ENCODE assay signal across 8 mouse cellular contexts in genomic region chr2:18057336-18058145, GRCm38 (mm10). TPM values are rescaled to one million over a fixed set of nuclear protein-coding genes. Genes with fewer than 3 reads are reported as not detected.
A peak's percentile ranks its signal among the peaks of the same experiment; 100 is the strongest.
DNase-seq lines count a peak whose midpoint lies in the region; ATAC-seq and TF ChIP-seq lines count a peak whose summit lies in the region.

No protein-coding gene starts in this region.

- no peak for TF ChIP-seq CTCF in lung, embryonic 14.5 days (IDR thresholded peaks at IDR 0.05; ENCODE audit: low read depth)
- no peak for TF ChIP-seq CTCF in thymus, adult 2 months (IDR thresholded peaks at IDR 0.05; ENCODE audit: borderline replicate concordance, control insufficient read depth, extremely low read depth, insufficient read depth, low read length, poor library complexity)

- intact Hi-C loops in heart, postnatal 14 days (cut with DNase I), result no loop called here

- H3K9me3 ChIP-seq in forebrain, embryonic 10.5 days, result no peaks in the 10 kb centered on the region
- H3K9me3 ChIP-seq in lung, embryonic 14.5 days (ENCODE audit: low read depth, low read length), result no peaks in the 10 kb centered on the region
- no peaks in the 10 kb centered on the region for H3K9me3 ChIP-seq in neural tube, embryonic 15.5 days (replicated peaks)

- H3K4me2 ChIP-seq in lung, embryonic 14.5 days, result peak overlapping the region; percentile 94
- peak overlapping the region; percentile 75 for H3K4me2 ChIP-seq in neural tube, embryonic 15.5 days

- TF ChIP-seq POLR2A in thymus, adult 2 months (IDR thresholded peaks at IDR 0.05; ENCODE audit: control insufficient read depth, extremely low read depth, insufficient read depth, low read length, poor library complexity), result 0 out of 2 replicates have a peak, but pooled peaks have one; percentile 43

- DNase-seq in CD4-positive helper T cell, adult 2 months (ENCODE audit: low read depth, low spot score), result peak; percentile 79
- DNase-seq in adrenal gland, postnatal 36 days, result peak; percentile 66 to 71
- peak; percentile 61 for DNase-seq in forebrain, embryonic 10.5 days (ENCODE audit: extremely low spot score, low spot score)
- DNase-seq in heart, postnatal 14 days, result peak; percentile 70
- peak; percentile 69 to 82 for DNase-seq in kidney, postnatal 4 days
- DNase-seq in lung, embryonic 14.5 days, result peak; percentile 75
- DNase-seq in thymus, adult 2 months, result peak; percentile 70

- peak overlapping the region; percentile 93 for H3K4me3 ChIP-seq in forebrain, embryonic 10.5 days
- peak overlapping the region; percentile 51 for H3K4me3 ChIP-seq in lung, embryonic 14.5 days (ENCODE audit: low read depth, low read length)
- H3K4me3 ChIP-seq in neural tube, embryonic 15.5 days (replicated peaks), result peak overlapping the region; percentile 68
- peak overlapping the region; percentile 90 for H3K4me3 ChIP-seq in thymus, adult 2 months (ENCODE audit: control insufficient read depth, insufficient read depth, low read length)

- under 1% methylated on average over 48 of the region's 48 CpGs for WGBS in forebrain, embryonic 10.5 days
- WGBS in lung, embryonic 14.5 days, result under 1% methylated on average over 48 of the region's 48 CpGs
- under 1% methylated on average over 48 of the region's 48 CpGs for WGBS in neural tube, embryonic 15.5 days
- WGBS in thymus, adult 2 months, result 2% methylated on average over 48 of the region's 48 CpGs

- no peaks in the 10 kb centered on the region for H3K27me3 ChIP-seq in forebrain, embryonic 10.5 days (ENCODE audit: poor library complexity, severe bottlenecking)
- no peaks in the 10 kb centered on the region for H3K27me3 ChIP-seq in lung, embryonic 14.5 days (ENCODE audit: insufficient read depth, low read length)
- H3K27me3 ChIP-seq in neural tube, embryonic 15.5 days (replicated peaks), result no peaks in the 10 kb centered on the region
- no peaks in the 10 kb centered on the region for H3K27me3 ChIP-seq in thymus, adult 2 months (ENCODE audit: control insufficient read depth, insufficient read depth, low read length)

- no peak for ATAC-seq in lung, embryonic 14.5 days (ENCODE audit: insufficient read depth)
- ATAC-seq in neural tube, embryonic 15.5 days (ENCODE audit: low FRiP score), result peak; percentile 19

- H3K27ac ChIP-seq in forebrain, embryonic 10.5 days, result peak overlapping the region; percentile 99
- H3K27ac ChIP-seq in lung, embryonic 14.5 days (ENCODE audit: low read depth), result peak overlapping the region; percentile 98
- peak overlapping the region; percentile 98 for H3K27ac ChIP-seq in neural tube, embryonic 15.5 days (replicated peaks)
- peak overlapping the region; percentile 99 for H3K27ac ChIP-seq in thymus, adult 2 months (ENCODE audit: control insufficient read depth, insufficient read depth, low read length)

- H3K9ac ChIP-seq in lung, embryonic 14.5 days, result peak overlapping the region; percentile 94
- peak overlapping the region; percentile 75 for H3K9ac ChIP-seq in neural tube, embryonic 15.5 days (replicated peaks)

- H3K4me1 ChIP-seq in forebrain, embryonic 10.5 days, result peaks cover 66% of the 10 kb centered on the region
- peaks cover 10% of the 10 kb centered on the region for H3K4me1 ChIP-seq in lung, embryonic 14.5 days (ENCODE audit: insufficient read depth)
- peaks cover 26% of the 10 kb centered on the region for H3K4me1 ChIP-seq in neural tube, embryonic 15.5 days
- no peaks in the 10 kb centered on the region; the same call in 1 of the 2 replicates for H3K4me1 ChIP-seq in thymus, adult 2 months (replicated peaks; ENCODE audit: control insufficient read depth, insufficient read depth, low read length)

- H3K36me3 ChIP-seq in forebrain, embryonic 10.5 days (replicated peaks), result no peaks in the 10 kb centered on the region
- no peaks in the 10 kb centered on the region for H3K36me3 ChIP-seq in lung, embryonic 14.5 days (ENCODE audit: insufficient read depth)
- H3K36me3 ChIP-seq in neural tube, embryonic 15.5 days, result no peaks in the 10 kb centered on the region
- H3K36me3 ChIP-seq in thymus, adult 2 months (ENCODE audit: control insufficient read depth, insufficient read depth, low read length), result no peaks in the 10 kb centered on the region

RNA-seq across cellular contexts. Expression of gene Mllt10, which starts 2.5 kb away (rescaled TPM):
- 10 to 100 TPM; 46.8 to 47.7 TPM for total RNA-seq in adrenal gland, postnatal 36 days (2021)
- 65.0 and 68.0 TPM in 2 replicates for polyA plus RNA-seq in forebrain, embryonic 10.5 days (2016; fragmentation: Nextera tagmentation; extraction: Ambion mirVana)
- total RNA-seq in heart, postnatal 14 days (2021), result 10 to 100 TPM; 41.6 to 42.5 TPM
- polyA plus RNA-seq in lung, embryonic 14.5 days (2014; fragmentation: Nextera tagmentation; extraction: Ambion mirVana), result 39.1 and 46.2 TPM in 2 replicates
- 46.2 and 57.7 TPM in 2 replicates for polyA plus RNA-seq in neural tube, embryonic 15.5 days (2015; fragmentation: Nextera tagmentation; extraction: Ambion mirVana)
- polyA plus RNA-seq in thymus, adult 2 months (2012; rRNA removed), result 75.4 and 90.3 TPM in 2 replicates

RNA-seq across cellular contexts. Expression of gene Skida1, which starts 8.7 kb away (rescaled TPM):
- 1 to 10 TPM; 2.8 to 4.4 TPM for total RNA-seq in adrenal gland, postnatal 36 days (2021)
- 16.0 and 17.2 TPM in 2 replicates for polyA plus RNA-seq in forebrain, embryonic 10.5 days (2016; fragmentation: Nextera tagmentation; extraction: Ambion mirVana)
- total RNA-seq in heart, postnatal 14 days (2021), result 1 to 10 TPM; 3.3 to 4.8 TPM
- polyA plus RNA-seq in lung, embryonic 14.5 days (2014; fragmentation: Nextera tagmentation; extraction: Ambion mirVana), result 8.3 and 8.5 TPM in 2 replicates
- polyA plus RNA-seq in neural tube, embryonic 15.5 days (2015; fragmentation: Nextera tagmentation; extraction: Ambion mirVana), result 3.8 and 5.2 TPM in 2 replicates
- polyA plus RNA-seq in thymus, adult 2 months (2012; rRNA removed), result 0.38 and 0.41 TPM in 2 replicates

RNA-seq across cellular contexts. Expression of gene A930004D18Rik, which starts 20.0 kb away (rescaled TPM):
- 1 to 10 TPM; 1.4 to 1.9 TPM for total RNA-seq in adrenal gland, postnatal 36 days (2021)
- 13.8 and 17.9 TPM in 2 replicates for polyA plus RNA-seq in forebrain, embryonic 10.5 days (2016; fragmentation: Nextera tagmentation; extraction: Ambion mirVana)
- total RNA-seq in heart, postnatal 14 days (2021), result 1 to 10 TPM; 3.1 to 4.0 TPM
- 8.9 and 11.4 TPM in 2 replicates for polyA plus RNA-seq in lung, embryonic 14.5 days (2014; fragmentation: Nextera tagmentation; extraction: Ambion mirVana)
- polyA plus RNA-seq in neural tube, embryonic 15.5 days (2015; fragmentation: Nextera tagmentation; extraction: Ambion mirVana), result 8.6 and 13.1 TPM in 2 replicates
- polyA plus RNA-seq in thymus, adult 2 months (2012; rRNA removed), result 0.37 and 0.75 TPM in 2 replicates
